Mouse (Mus musculus): ENCODE results near the gene Adra1b.

DNA sequence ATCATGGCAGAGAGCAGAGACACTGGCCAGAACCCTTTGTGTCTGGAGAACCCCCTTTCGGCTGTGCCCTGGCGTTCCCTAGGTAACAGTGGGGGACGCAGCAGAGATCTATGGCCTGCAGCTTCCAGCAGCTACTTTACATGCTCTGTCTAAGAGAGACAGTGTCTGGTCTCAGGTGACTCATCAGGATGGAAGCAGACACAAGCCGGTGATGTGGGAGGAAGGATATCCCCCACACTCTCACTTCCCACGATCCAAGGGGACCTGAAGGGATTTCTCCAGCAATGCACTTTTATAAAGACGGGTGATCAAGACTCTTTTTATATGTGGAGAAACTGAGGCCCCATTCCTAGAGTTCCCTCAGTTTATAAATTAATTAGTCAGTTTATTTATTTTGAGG lies 48.0 kb downstream of the Adra1b start:
- TF ChIP-seq CTCF (conservative IDR thresholded peaks at IDR 0.05; ENCODE audit: low read length) (no peak), POU5F1 (IDR thresholded peaks at IDR 0.05; ENCODE audit: borderline replicate concordance, low read length) (no peak)

Data from E14TG2a.4 (cell line).